Mouse (Mus musculus) heart, embryonic 13.5 days (tissue): ENCODE data around the gene Mrpl33. TPM values are rescaled to one million over a fixed set of nuclear protein-coding genes. Genes with fewer than 3 reads are reported as not detected.

Source experiments
- ATAC-seq: fragments of 200-750 bp; cut with Nextera tagmentation; 2 replicates; pipeline ENCODE4 v1.8.0; 2017; ENCODE audit warnings: moderate TSS enrichment; ENCODE audit not compliant: insufficient number of reproducible peaks, low FRiP score, low TSS enrichment; ENCODE audit errors: extremely low read depth
- H3K27ac ChIP-seq: fragments of 300-500 bp; sonication (generic); replicated peaks from 2 replicates; pipeline ENCODE4 v1.5.1; 2015; ENCODE audit warnings: moderate library complexity, mild to moderate bottlenecking, inconsistent platforms
- H3K27me3 ChIP-seq: fragments of 300-500 bp; sonication (generic); replicated peaks from 2 replicates; pipeline ENCODE4 v1.6.1; 2015; ENCODE audit warnings: mild to moderate bottlenecking, inconsistent platforms
- H3K36me3 ChIP-seq: fragments of 300-500 bp; sonication (generic); 2 replicates; pipeline ENCODE4 v1.6.1; 2015; ENCODE audit warnings: mild to moderate bottlenecking, inconsistent platforms
- H3K4me1 ChIP-seq: fragments of 300-500 bp; sonication (generic); 2 replicates; pipeline ENCODE4 v1.6.1; 2015; ENCODE audit warnings: inconsistent platforms
- H3K4me2 ChIP-seq: fragments of 300-500 bp; sonication (generic); 2 replicates; pipeline ENCODE4 v1.6.1; 2015; ENCODE audit warnings: inconsistent platforms, mild to moderate bottlenecking, moderate library complexity
- H3K4me3 ChIP-seq: fragments of 300-500 bp; sonication (generic); 2 replicates; pipeline ENCODE4 v1.5.1; 2015; ENCODE audit warnings: moderate library complexity, mild to moderate bottlenecking, inconsistent platforms
- H3K9ac ChIP-seq: fragments of 300-500 bp; sonication (generic); 2 replicates; pipeline ENCODE4 v1.6.1; 2015; ENCODE audit warnings: inconsistent platforms, mild to moderate bottlenecking, moderate library complexity
- H3K9me3 ChIP-seq: fragments of 300-500 bp; sonication (generic); 2 replicates; pipeline ENCODE4 v1.6.1; 2016; ENCODE audit warnings: inconsistent platforms
- WGBS: fragments of 180-500 bp; shearing (Covaris S2); methylation state at CpG from one replicate; pipeline ENCODE4 v1.1.7; 2015; ENCODE audit warnings: mixed read lengths; 5-methylcytosine and 5-hydroxymethylcytosine counted together
- polyA plus RNA-seq: library from polyadenylated mRNA; unstranded; fragments of >200 nt; fragmentation: Nextera tagmentation; extraction: Ambion mirVana; gene quantifications from 2 replicates; pipeline ENCODE4 v1.2.1, GENCODE M21; 2015

Gene Mrpl33
- 381 and 421 TPM in 2 replicates for polyA plus RNA-seq

GRCm38 (mm10) chr5:31596481-31597429 is at the start of gene Mrpl33:
Gene Mrpl33, plus strand, starts transcription at chr5:31596935.
- ATAC-seq: no peak
- peaks cover 20% of the 10 kb centered on the region for H3K4me1 ChIP-seq
- H3K4me2 ChIP-seq: peak within 1 kb of the TSS; percentile 88
- WGBS: 7% methylated on average over 26 of the region's 26 CpGs
- H3K9me3 ChIP-seq: no peaks in the 10 kb centered on the region
- H3K27ac ChIP-seq: peak within 1 kb of the TSS; percentile 72
- no peaks in the 10 kb centered on the region for H3K27me3 ChIP-seq
- no peaks in the 10 kb centered on the region for H3K36me3 ChIP-seq
- H3K4me3 ChIP-seq: peak within 1 kb of the TSS; percentile 56
- peak within 1 kb of the TSS; percentile 81 for H3K9ac ChIP-seq

- no peak for ATAC-seq
- no peak overlapping the region for H3K27ac ChIP-seq
- H3K36me3 ChIP-seq: peaks cover 40% of the 10 kb centered on the region
- H3K4me2 ChIP-seq: no peak overlapping the region
- H3K4me1 ChIP-seq: peaks cover 22% of the 10 kb centered on the region
- no peaks in the 10 kb centered on the region for H3K27me3 ChIP-seq
- H3K9me3 ChIP-seq: no peaks in the 10 kb centered on the region
- H3K9ac ChIP-seq: no peak overlapping the region
- no peak overlapping the region for H3K4me3 ChIP-seq
- 62% methylated on average over 1 of the region's 1 CpGs for WGBS
Measured at GRCm38 (mm10) chr5:31559401-31559800, 37.3 kb upstream of the Mrpl33 start.

GRCm38 (mm10) chr5:31560352-31560751 is 36.4 kb upstream of the Mrpl33 start:
- Histone ChIP-seq H3K9ac (no peak overlapping the region), H3K9me3 (no peaks in the 10 kb centered on the region), H3K4me2 (no peak overlapping the region), H3K4me1 (peaks cover 31% of the 10 kb centered on the region), H3K36me3 (peaks cover 32% of the 10 kb centered on the region), H3K27me3 (no peaks in the 10 kb centered on the region), H3K27ac (no peak overlapping the region), H3K4me3 (no peak overlapping the region)
- ATAC-seq: no peak
- 94% methylated on average over 2 of the region's 2 CpGs for WGBS

- 65% methylated on average over 7 of the region's 7 CpGs for WGBS
- Histone ChIP-seq H3K4me3 (no peak overlapping the region), H3K4me2 (no peak overlapping the region), H3K9me3 (no peaks in the 10 kb centered on the region), H3K9ac (no peak overlapping the region), H3K27ac (peak overlapping the region; percentile 9; the same call in 1 of the 2 replicates), H3K27me3 (no peaks in the 10 kb centered on the region), H3K36me3 (peaks cover 18% of the 10 kb centered on the region), H3K4me1 (peaks cover 33% of the 10 kb centered on the region)
- no peak for ATAC-seq
Measured at GRCm38 (mm10) chr5:31562036-31562666, 34.6 kb upstream of the Mrpl33 start.

- WGBS: 6% methylated on average over 6 of the region's 6 CpGs
- H3K4me2 ChIP-seq: peak overlapping the region; percentile 43
- H3K9me3 ChIP-seq: no peaks in the 10 kb centered on the region
- no peak overlapping the region for H3K4me3 ChIP-seq
- H3K36me3 ChIP-seq: peaks cover 9% of the 10 kb centered on the region
- H3K4me1 ChIP-seq: peaks cover 44% of the 10 kb centered on the region
- peak overlapping the region; percentile 61; the same call in 1 of the 2 replicates for H3K9ac ChIP-seq
- no peaks in the 10 kb centered on the region for H3K27me3 ChIP-seq
- ATAC-seq: no peak
- H3K27ac ChIP-seq: no peak overlapping the region
Measured at GRCm38 (mm10) chr5:31563496-31563895, 33.2 kb upstream of the Mrpl33 start.

- 34% methylated on average over 7 of the region's 7 CpGs for WGBS
- no peak for ATAC-seq
Measured at GRCm38 (mm10) chr5:31563905-31564304, 32.8 kb upstream of the Mrpl33 start.

GRCm38 (mm10) chr5:31564976-31565375 is 31.8 kb upstream of the Mrpl33 start:
- Histone ChIP-seq H3K9me3 (no peaks in the 10 kb centered on the region), H3K4me1 (peaks cover 59% of the 10 kb centered on the region), H3K36me3 (no peaks in the 10 kb centered on the region; the same call in none of the 2 replicates), H3K27me3 (no peaks in the 10 kb centered on the region), H3K27ac (peak overlapping the region; percentile 76), H3K9ac (0 out of 2 replicates have a peak overlapping the region, but pooled peaks have one; percentile 61), H3K4me2 (no peak overlapping the region), H3K4me3 (no peak overlapping the region)
- WGBS: 51% methylated on average over 4 of the region's 4 CpGs
- peak; percentile 34 for ATAC-seq

More at GRCm38 (mm10) chr5:31563905-31564304, 32.8 kb upstream of the Mrpl33 start:
- Histone ChIP-seq H3K4me2 (peak overlapping the region; percentile 43), H3K4me1 (peaks cover 48% of the 10 kb centered on the region), H3K9ac (peak overlapping the region; percentile 61; the same call in 1 of the 2 replicates), H3K9me3 (no peaks in the 10 kb centered on the region), H3K36me3 (peaks cover 8% of the 10 kb centered on the region), H3K4me3 (no peak overlapping the region), H3K27ac (no peak overlapping the region), H3K27me3 (no peaks in the 10 kb centered on the region)

GRCm38 (mm10) chr5:31566026-31566425 is 30.7 kb upstream of the Mrpl33 start:
- ATAC-seq: no peak
- H3K27me3 ChIP-seq: no peaks in the 10 kb centered on the region
- H3K9me3 ChIP-seq: no peaks in the 10 kb centered on the region
- 90% methylated on average over 7 of the region's 7 CpGs for WGBS
- no peak overlapping the region for H3K9ac ChIP-seq
- H3K36me3 ChIP-seq: no peaks in the 10 kb centered on the region; the same call in 1 of the 2 replicates
- H3K4me2 ChIP-seq: no peak overlapping the region
- no peak overlapping the region for H3K27ac ChIP-seq
- H3K4me3 ChIP-seq: no peak overlapping the region
- peaks cover 69% of the 10 kb centered on the region for H3K4me1 ChIP-seq

- Histone ChIP-seq H3K9ac (no peak overlapping the region), H3K4me3 (no peak overlapping the region), H3K9me3 (no peaks in the 10 kb centered on the region), H3K27me3 (no peaks in the 10 kb centered on the region), H3K36me3 (no peaks in the 10 kb centered on the region; the same call in 1 of the 2 replicates), H3K4me2 (no peak overlapping the region), H3K4me1 (peaks cover 73% of the 10 kb centered on the region), H3K27ac (no peak overlapping the region)
- 62% methylated on average over 3 of the region's 3 CpGs for WGBS
- no peak for ATAC-seq
Measured at GRCm38 (mm10) chr5:31566457-31566856, 30.3 kb upstream of the Mrpl33 start.

GRCm38 (mm10) chr5:31567951-31568657 is 28.6 kb upstream of the Mrpl33 start:
- peak overlapping the region; percentile 44; the same call in 1 of the 2 replicates for H3K9ac ChIP-seq
- ATAC-seq: no peak

More at GRCm38 (mm10) chr5:31567951-31568657, 28.6 kb upstream of the Mrpl33 start:
- Histone ChIP-seq H3K4me2 (peak overlapping the region; percentile 17; the same call in 1 of the 2 replicates), H3K4me3 (no peak overlapping the region), H3K27me3 (no peaks in the 10 kb centered on the region), H3K36me3 (no peaks in the 10 kb centered on the region; the same call in 1 of the 2 replicates), H3K27ac (peak overlapping the region; percentile 94), H3K4me1 (peaks cover 71% of the 10 kb centered on the region), H3K9me3 (no peaks in the 10 kb centered on the region)
- 33% methylated on average over 5 of the region's 5 CpGs for WGBS
